Mouse (Mus musculus) heart, embryonic 12.5 days (tissue): ENCODE data around the gene Adam12. TPM values are rescaled to one million over a fixed set of nuclear protein-coding genes. Genes with fewer than 3 reads are reported as not detected.
"Not testable (repeated sequence)": the region's sequence is repeated elsewhere in the genome, so short reads cannot be mapped to it uniquely, and the experiment has no call there.

Source experiments
- ATAC-seq: fragments of 200-750 bp; cut with Nextera tagmentation; 2 replicates; pipeline ENCODE4 v1.8.0; 2017; ENCODE audit warnings: moderate TSS enrichment, moderate library complexity; ENCODE audit not compliant: insufficient number of reproducible peaks, low FRiP score
- H3K27ac ChIP-seq: fragments of 300-500 bp; sonication (generic); 2 replicates; pipeline ENCODE4 v1.5.1; 2016; ENCODE audit warnings: mild to moderate bottlenecking, moderate library complexity; ENCODE audit not compliant: poor library complexity, severe bottlenecking
- H3K27me3 ChIP-seq: fragments of 300-500 bp; sonication (generic); replicated peaks from 2 replicates; pipeline ENCODE4 v1.6.1; 2016; ENCODE audit warnings: mild to moderate bottlenecking, moderate library complexity
- H3K36me3 ChIP-seq: fragments of 300-500 bp; sonication (generic); 2 replicates; pipeline ENCODE4 v1.6.1; 2016; ENCODE audit warnings: mild to moderate bottlenecking, moderate library complexity
- H3K4me1 ChIP-seq: fragments of 300-500 bp; sonication (generic); replicated peaks from 2 replicates; pipeline ENCODE4 v1.6.1; 2016; ENCODE audit warnings: mild to moderate bottlenecking
- H3K4me2 ChIP-seq: fragments of 300-500 bp; sonication (generic); 2 replicates; pipeline ENCODE4 v1.6.1; 2016; ENCODE audit warnings: mild to moderate bottlenecking, moderate library complexity
- H3K4me3 ChIP-seq: fragments of 300-500 bp; sonication (generic); 2 replicates; pipeline ENCODE4 v1.5.1; 2016; ENCODE audit warnings: mild to moderate bottlenecking
- H3K9ac ChIP-seq: fragments of 300-500 bp; sonication (generic); 2 replicates; pipeline ENCODE4 v1.6.1; 2016; ENCODE audit warnings: mild to moderate bottlenecking, moderate library complexity
- H3K9me3 ChIP-seq: fragments of 300-500 bp; sonication (generic); replicated peaks from 2 replicates; pipeline ENCODE4 v1.6.1; 2016; ENCODE audit warnings: mild to moderate bottlenecking, moderate library complexity
- WGBS: fragments of 180-500 bp; shearing (Covaris S2); methylation state at CpG from one replicate; pipeline ENCODE4 v1.1.7; 2016; 5-methylcytosine and 5-hydroxymethylcytosine counted together
- polyA plus RNA-seq: library from polyadenylated mRNA; unstranded; fragments of >200 nt; fragmentation: Nextera tagmentation; extraction: Ambion mirVana; gene quantifications from 2 replicates; pipeline ENCODE4 v1.2.1, GENCODE M21; 2016

The Adam12 gene
- polyA plus RNA-seq, 1 experiment from 2014 or later = 3.9 TPM

- no peak overlapping the region for H3K9ac ChIP-seq
- peaks cover 13% of the 10 kb centered on the region; the same call in 1 of the 2 replicates for H3K4me1 ChIP-seq
- no peak overlapping the region for H3K4me2 ChIP-seq
- no peak overlapping the region for H3K4me3 ChIP-seq
- no peaks in the 10 kb centered on the region for H3K27me3 ChIP-seq
- no peak for ATAC-seq
- no peaks in the 10 kb centered on the region for H3K9me3 ChIP-seq
- no peak overlapping the region for H3K27ac ChIP-seq
- H3K36me3 ChIP-seq = no peaks in the 10 kb centered on the region
- WGBS = 41% methylated on average over 4 of the region's 4 CpGs
These were observed 340.1 kb downstream of the Adam12 start for GRCm38 (mm10) chr7:133891796-133892195.

GRCm38 (mm10) chr7:133891298-133891697, 340.6 kb downstream of the Adam12 start:
- no peak overlapping the region for H3K4me3 ChIP-seq

GRCm38 (mm10) chr7:133889986-133890385, 342.0 kb downstream of the Adam12 start:
- Histone ChIP-seq H3K27ac (no peak overlapping the region), H3K4me2 (no peak overlapping the region), H3K9me3 (no peaks in the 10 kb centered on the region), H3K4me3 (no peak overlapping the region), H3K9ac (no peak overlapping the region), H3K27me3 (no peaks in the 10 kb centered on the region), H3K4me1 (peaks cover 13% of the 10 kb centered on the region; the same call in 1 of the 2 replicates), H3K36me3 (no peaks in the 10 kb centered on the region)
- 85% methylated on average over 4 of the region's 4 CpGs for whole genome bisulfite sequencing
- no peak for ATAC-seq

More at GRCm38 (mm10) chr7:133891298-133891697, 340.6 kb downstream of the Adam12 start:
- H3K36me3 ChIP-seq = no peaks in the 10 kb centered on the region
- no peak overlapping the region for H3K9ac ChIP-seq
- H3K27ac ChIP-seq = no peak overlapping the region
- H3K9me3 ChIP-seq = no peaks in the 10 kb centered on the region
- ATAC-seq = no peak
- H3K4me1 ChIP-seq = peaks cover 13% of the 10 kb centered on the region; the same call in 1 of the 2 replicates
- H3K27me3 ChIP-seq = no peaks in the 10 kb centered on the region
- 74% methylated on average over 9 of the region's 9 CpGs for WGBS
- no peak overlapping the region for H3K4me2 ChIP-seq

- WGBS = 73% methylated on average over 19 of the region's 19 CpGs
- H3K27ac ChIP-seq = no peak overlapping the region
- peaks cover 13% of the 10 kb centered on the region; the same call in 1 of the 2 replicates for H3K4me1 ChIP-seq
- no peak overlapping the region for H3K4me3 ChIP-seq
- H3K9ac ChIP-seq = no peak overlapping the region
- no peak overlapping the region for H3K4me2 ChIP-seq
- no peaks in the 10 kb centered on the region for H3K36me3 ChIP-seq
- H3K27me3 ChIP-seq = no peaks in the 10 kb centered on the region
- no peaks in the 10 kb centered on the region for H3K9me3 ChIP-seq
- no peak for ATAC-seq
These were observed 342.7 kb downstream of the Adam12 start for GRCm38 (mm10) chr7:133888926-133889920.

GRCm38 (mm10) chr7:133884759-133885431, 347.1 kb downstream of the Adam12 start:
- H3K4me3 ChIP-seq, H3K4me1 ChIP-seq, H3K9me3 ChIP-seq, H3K36me3 ChIP-seq, H3K9ac ChIP-seq, H3K4me2 ChIP-seq, ATAC-seq, H3K27me3 ChIP-seq, H3K27ac ChIP-seq: not testable (repeated sequence)
- WGBS = 80% methylated on average over 5 of the region's 9 CpGs

GRCm38 (mm10) chr7:133879761-133880160, 352.2 kb downstream of the Adam12 start:
- Histone ChIP-seq H3K27ac (no peak overlapping the region), H3K9me3 (no peaks in the 10 kb centered on the region; the same call in 1 of the 2 replicates), H3K9ac (no peak overlapping the region), H3K4me1 (0 out of 2 replicates have a peak, but pooled peaks cover 3% of the 10 kb centered on the region), H3K4me2 (no peak overlapping the region), H3K27me3 (no peaks in the 10 kb centered on the region), H3K4me3 (no peak overlapping the region), H3K36me3 (no peaks in the 10 kb centered on the region)
- 94% methylated on average over 8 of the region's 8 CpGs for WGBS
- no peak for ATAC-seq

- 66% methylated on average over 17 of the region's 17 CpGs for WGBS
- Histone ChIP-seq H3K9ac (no peak overlapping the region), H3K27ac (no peak overlapping the region), H3K4me3 (no peak overlapping the region), H3K9me3 (no peaks in the 10 kb centered on the region; the same call in 1 of the 2 replicates), H3K4me2 (no peak overlapping the region), H3K36me3 (no peaks in the 10 kb centered on the region), H3K27me3 (no peaks in the 10 kb centered on the region), H3K4me1 (0 out of 2 replicates have a peak, but pooled peaks cover 3% of the 10 kb centered on the region)
- ATAC-seq = no peak
These were observed 355.2 kb downstream of the Adam12 start for GRCm38 (mm10) chr7:133876646-133877342.

- 83% methylated on average over 3 of the region's 3 CpGs for WGBS
- no peak for ATAC-seq
- Histone ChIP-seq H3K4me3 (no peak overlapping the region), H3K4me2 (no peak overlapping the region), H3K27ac (no peak overlapping the region), H3K36me3 (no peaks in the 10 kb centered on the region), H3K27me3 (no peaks in the 10 kb centered on the region), H3K4me1 (0 out of 2 replicates have a peak, but pooled peaks cover 3% of the 10 kb centered on the region), H3K9ac (no peak overlapping the region), H3K9me3 (no peaks in the 10 kb centered on the region; the same call in 1 of the 2 replicates)
These were observed 355.8 kb downstream of the Adam12 start for GRCm38 (mm10) chr7:133876139-133876538.

- H3K4me3 ChIP-seq = no peak overlapping the region
- H3K9me3 ChIP-seq = no peaks in the 10 kb centered on the region
- no peak overlapping the region for H3K4me2 ChIP-seq
- H3K27ac ChIP-seq = no peak overlapping the region
- 81% methylated on average over 5 of the region's 5 CpGs for WGBS
- 0 out of 2 replicates have a peak, but pooled peaks cover 3% of the 10 kb centered on the region for H3K4me1 ChIP-seq
- H3K9ac ChIP-seq = no peak overlapping the region
- H3K27me3 ChIP-seq = peaks cover 3% of the 10 kb centered on the region; the same call in 1 of the 2 replicates
- H3K36me3 ChIP-seq = no peaks in the 10 kb centered on the region
- ATAC-seq = no peak
These were observed 359.2 kb downstream of the Adam12 start for GRCm38 (mm10) chr7:133872701-133873100.

GRCm38 (mm10) chr7:133870265-133870664, 361.7 kb downstream of the Adam12 start:
- Histone ChIP-seq H3K36me3 (no peaks in the 10 kb centered on the region), H3K9ac (no peak overlapping the region), H3K4me2 (no peak overlapping the region), H3K27me3 (peaks cover 3% of the 10 kb centered on the region; the same call in 1 of the 2 replicates), H3K9me3 (0 out of 2 replicates have a peak, but pooled peaks cover 5% of the 10 kb centered on the region), H3K27ac (no peak overlapping the region), H3K4me3 (no peak overlapping the region), H3K4me1 (no peaks in the 10 kb centered on the region)
- ATAC-seq = no peak
- 77% methylated on average over 4 of the region's 4 CpGs for WGBS
